Mouse (Mus musculus) kidney, embryonic 15.5 days (tissue): ENCODE measurements around the gene H2-D1. TPM values are rescaled to one million over a fixed set of nuclear protein-coding genes. Genes with fewer than 3 reads are reported as not detected.

ENCODE experiments used
- ATAC-seq: fragments of 200-750 bp; cut with Nextera tagmentation; replicated peaks from 2 replicates; pipeline ENCODE4 v1.8.0; 2017; ENCODE audit warnings: moderate TSS enrichment; ENCODE audit not compliant: low FRiP score
- H3K27ac ChIP-seq: fragments of 300-500 bp; sonication (generic); 2 replicates; pipeline ENCODE4 v1.5.1; 2015; ENCODE audit warnings: mild to moderate bottlenecking, inconsistent platforms
- H3K27me3 ChIP-seq: fragments of 300-500 bp; sonication (generic); 2 replicates; pipeline ENCODE4 v1.6.1; 2015; ENCODE audit warnings: inconsistent platforms
- H3K36me3 ChIP-seq: fragments of 300-500 bp; sonication (generic); 2 replicates; pipeline ENCODE4 v1.6.1; 2015; ENCODE audit warnings: inconsistent platforms
- H3K4me1 ChIP-seq: fragments of 300-500 bp; sonication (generic); 2 replicates; pipeline ENCODE4 v1.6.1; 2015; ENCODE audit warnings: inconsistent platforms
- H3K4me2 ChIP-seq: fragments of 300-500 bp; sonication (generic); 2 replicates; pipeline ENCODE4 v1.6.1; 2015; ENCODE audit warnings: moderate library complexity, mild to moderate bottlenecking, inconsistent platforms
- H3K4me3 ChIP-seq: fragments of 300-500 bp; sonication (generic); replicated peaks from 2 replicates; pipeline ENCODE4 v1.5.1; 2015; ENCODE audit warnings: mild to moderate bottlenecking, inconsistent platforms
- H3K9ac ChIP-seq: fragments of 300-500 bp; sonication (generic); 2 replicates; pipeline ENCODE4 v1.6.1; 2015; ENCODE audit warnings: mild to moderate bottlenecking, inconsistent platforms
- H3K9me3 ChIP-seq: fragments of 300-500 bp; sonication (generic); replicated peaks from 2 replicates; pipeline ENCODE4 v1.6.1; 2016; ENCODE audit warnings: inconsistent platforms
- WGBS: fragments of 180-500 bp; shearing (Covaris S2); methylation state at CpG from one replicate; pipeline ENCODE4 v1.1.7; 2015; ENCODE audit warnings: mixed read lengths; 5-methylcytosine and 5-hydroxymethylcytosine counted together
- polyA plus RNA-seq: library from polyadenylated mRNA; unstranded; fragments of >200 nt; fragmentation: Nextera tagmentation; extraction: Ambion mirVana; gene quantifications from 2 replicates; pipeline ENCODE4 v1.2.1, GENCODE M21; 2015

Gene H2-D1
- polyA plus RNA-seq, 1 experiment from 2014 or later, result 64.5 TPM

DNA sequence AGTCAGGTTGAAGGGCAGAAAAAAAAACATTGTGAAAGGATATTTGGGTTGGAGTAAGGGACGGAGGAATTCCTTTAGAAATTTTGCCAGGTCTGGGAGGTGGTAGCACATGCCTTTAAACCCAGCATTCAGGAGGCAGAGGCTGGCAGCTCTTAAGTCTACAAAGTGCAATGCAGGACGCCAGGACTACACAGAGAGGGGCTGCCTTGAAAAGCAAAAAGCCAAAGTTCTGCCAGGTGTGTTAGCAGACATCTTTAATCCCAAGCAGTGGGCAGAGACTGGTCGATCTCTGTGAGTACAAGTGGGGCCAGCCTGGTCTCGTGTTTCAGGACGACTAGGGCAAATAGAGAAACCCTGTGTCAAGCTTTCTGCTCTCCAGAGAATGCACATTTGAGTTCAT is 10.5 kb upstream of the H2-D1 start:
- H3K27me3 ChIP-seq, result peaks cover under 1% of the 10 kb centered on the region; the same call in 1 of the 2 replicates
- H3K27ac ChIP-seq, result no peak overlapping the region
- 87% methylated on average over 5 of the region's 5 CpGs for WGBS
- peaks cover 71% of the 10 kb centered on the region for H3K36me3 ChIP-seq
- no peak for ATAC-seq
- H3K4me2 ChIP-seq, result no peak overlapping the region
- H3K9me3 ChIP-seq, result no peaks in the 10 kb centered on the region
- H3K4me3 ChIP-seq, result no peak overlapping the region
- peaks cover 24% of the 10 kb centered on the region for H3K4me1 ChIP-seq
- H3K9ac ChIP-seq, result no peak overlapping the region

- Histone ChIP-seq H3K4me2 (no peak overlapping the region), H3K4me1 (peaks cover 20% of the 10 kb centered on the region), H3K9me3 (no peaks in the 10 kb centered on the region), H3K27me3 (peaks cover 3% of the 10 kb centered on the region; the same call in 1 of the 2 replicates), H3K27ac (0 out of 2 replicates have a peak overlapping the region, but pooled peaks have one; percentile 3), H3K36me3 (peaks cover 63% of the 10 kb centered on the region), H3K4me3 (no peak overlapping the region), H3K9ac (no peak overlapping the region)
- WGBS, result 80% methylated on average over 18 of the region's 18 CpGs
- ATAC-seq, result no peak
These were observed 9.8 kb upstream of the H2-D1 start for GRCm38 (mm10) chr17:35252619-35253292.

GRCm38 (mm10) chr17:35253293-35254093 is 9.0 kb upstream of the H2-D1 start:
- 0 out of 2 replicates have a peak overlapping the region, but pooled peaks have one; percentile 3 for H3K27ac ChIP-seq
- 83% methylated on average over 32 of the region's 32 CpGs for WGBS
- H3K4me1 ChIP-seq, result peaks cover 17% of the 10 kb centered on the region
- peaks cover 56% of the 10 kb centered on the region for H3K36me3 ChIP-seq
- H3K9ac ChIP-seq, result no peak overlapping the region
- H3K9me3 ChIP-seq, result no peaks in the 10 kb centered on the region
- H3K4me3 ChIP-seq, result no peak overlapping the region
- peaks cover 3% of the 10 kb centered on the region; the same call in 1 of the 2 replicates for H3K27me3 ChIP-seq
- peak; percentile 17; the same call in 1 of the 2 replicates for ATAC-seq
- H3K4me2 ChIP-seq, result no peak overlapping the region

DNA sequence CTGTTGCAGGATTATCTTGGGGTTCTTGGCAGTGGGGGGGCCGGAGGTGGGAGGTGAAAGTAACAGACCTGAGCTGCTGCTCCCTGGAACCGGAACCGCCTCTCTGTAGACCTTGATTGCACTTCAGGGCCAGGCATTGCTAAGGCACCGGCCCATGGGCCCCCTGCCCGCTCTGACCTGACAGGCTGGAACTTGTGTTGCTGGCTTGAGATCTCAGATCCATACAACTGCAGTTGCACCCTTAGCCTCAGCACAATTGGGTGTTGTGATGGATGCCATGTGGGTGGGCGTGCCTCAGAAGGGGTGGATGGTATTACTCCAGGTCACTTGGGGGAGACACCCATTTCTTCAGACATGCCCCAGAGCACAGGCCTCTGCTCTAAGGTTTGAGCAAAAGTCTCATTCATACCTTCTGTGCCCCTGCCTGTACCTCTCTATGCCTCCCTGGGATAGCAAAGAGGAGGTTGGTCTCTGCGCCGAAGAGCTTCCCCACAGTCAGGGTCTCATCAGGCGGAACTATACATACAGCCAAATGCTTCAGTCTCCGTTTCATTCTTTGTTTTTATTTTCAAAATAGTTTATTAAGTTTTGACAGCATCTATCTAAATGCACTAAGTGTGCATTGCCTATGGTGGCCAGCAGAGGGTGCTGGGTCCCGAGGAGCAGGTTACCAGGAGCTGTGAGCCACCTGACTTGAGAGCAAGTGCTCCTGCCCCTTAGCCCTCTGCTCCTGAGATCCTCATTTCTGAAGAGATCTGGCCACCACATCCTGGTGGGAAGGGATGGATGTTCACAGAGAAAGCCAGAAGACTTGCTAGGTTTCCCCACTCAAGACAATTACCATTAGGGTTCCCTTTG is 8.1 kb upstream of the H2-D1 start:
- Histone ChIP-seq H3K9me3 (no peaks in the 10 kb centered on the region), H3K27me3 (peaks cover 8% of the 10 kb centered on the region; the same call in 1 of the 2 replicates), H3K9ac (no peak overlapping the region), H3K27ac (no peak overlapping the region), H3K4me1 (peaks cover 11% of the 10 kb centered on the region; the same call in 1 of the 2 replicates), H3K36me3 (peaks cover 46% of the 10 kb centered on the region), H3K4me3 (no peak overlapping the region), H3K4me2 (no peak overlapping the region)
- WGBS, result 51% methylated on average over 11 of the region's 11 CpGs
- peak; percentile 22; the same call in 1 of the 2 replicates for ATAC-seq

- H3K36me3 ChIP-seq, result peaks cover 38% of the 10 kb centered on the region
- 0 out of 2 replicates have a peak, but pooled peaks cover 5% of the 10 kb centered on the region for H3K4me1 ChIP-seq
- WGBS, result 75% methylated on average over 3 of the region's 3 CpGs
- no peak overlapping the region for H3K4me2 ChIP-seq
- H3K4me3 ChIP-seq, result no peak overlapping the region
- no peak for ATAC-seq
- no peaks in the 10 kb centered on the region for H3K9me3 ChIP-seq
- H3K9ac ChIP-seq, result no peak overlapping the region
- peaks cover 14% of the 10 kb centered on the region; the same call in 1 of the 2 replicates for H3K27me3 ChIP-seq
- H3K27ac ChIP-seq, result no peak overlapping the region
These were observed 7.2 kb upstream of the H2-D1 start for GRCm38 (mm10) chr17:35255301-35255700.

DNA sequence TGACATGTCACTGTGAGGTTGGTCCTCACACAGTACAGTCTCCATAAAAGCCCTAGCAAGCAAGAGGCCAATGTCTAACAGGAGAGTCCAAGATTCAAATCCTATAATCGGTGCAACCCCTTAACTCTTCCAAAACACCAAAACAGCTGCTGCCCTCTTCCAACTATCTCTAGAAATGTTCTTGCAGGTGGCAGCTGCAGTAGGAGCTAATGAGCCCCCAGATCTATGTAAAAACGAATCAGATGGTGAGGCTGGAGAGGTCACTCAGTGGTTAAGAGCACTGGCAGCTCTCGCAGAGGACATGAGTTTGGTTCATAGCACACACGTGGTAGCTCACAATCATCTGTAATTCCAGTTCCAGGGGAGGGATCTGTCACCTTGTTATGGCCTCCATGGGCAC is 6.8 kb upstream of the H2-D1 start:
- Histone ChIP-seq H3K4me2 (no peak overlapping the region), H3K9ac (no peak overlapping the region), H3K27ac (no peak overlapping the region), H3K4me1 (0 out of 2 replicates have a peak, but pooled peaks cover 5% of the 10 kb centered on the region), H3K9me3 (no peaks in the 10 kb centered on the region), H3K36me3 (peaks cover 34% of the 10 kb centered on the region), H3K27me3 (peaks cover 16% of the 10 kb centered on the region; the same call in 1 of the 2 replicates), H3K4me3 (no peak overlapping the region)
- WGBS, result 50% methylated on average over 4 of the region's 4 CpGs
- ATAC-seq, result no peak

GRCm38 (mm10) chr17:35257378-35257777 is 5.2 kb upstream of the H2-D1 start:
- Histone ChIP-seq H3K27ac (no peak overlapping the region), H3K4me2 (no peak overlapping the region), H3K9ac (no peak overlapping the region), H3K9me3 (no peaks in the 10 kb centered on the region), H3K36me3 (peaks cover 18% of the 10 kb centered on the region), H3K27me3 (peaks cover 30% of the 10 kb centered on the region), H3K4me3 (no peak overlapping the region), H3K4me1 (peaks cover 6% of the 10 kb centered on the region; the same call in 1 of the 2 replicates)
- ATAC-seq, result no peak
- 66% methylated on average over 1 of the region's 1 CpGs for WGBS

- peak overlapping the region; percentile 29; the same call in 1 of the 2 replicates for H3K9ac ChIP-seq
- no peak for ATAC-seq
These were observed 4.6 kb upstream of the H2-D1 start for GRCm38 (mm10) chr17:35257824-35258491.

DNA sequence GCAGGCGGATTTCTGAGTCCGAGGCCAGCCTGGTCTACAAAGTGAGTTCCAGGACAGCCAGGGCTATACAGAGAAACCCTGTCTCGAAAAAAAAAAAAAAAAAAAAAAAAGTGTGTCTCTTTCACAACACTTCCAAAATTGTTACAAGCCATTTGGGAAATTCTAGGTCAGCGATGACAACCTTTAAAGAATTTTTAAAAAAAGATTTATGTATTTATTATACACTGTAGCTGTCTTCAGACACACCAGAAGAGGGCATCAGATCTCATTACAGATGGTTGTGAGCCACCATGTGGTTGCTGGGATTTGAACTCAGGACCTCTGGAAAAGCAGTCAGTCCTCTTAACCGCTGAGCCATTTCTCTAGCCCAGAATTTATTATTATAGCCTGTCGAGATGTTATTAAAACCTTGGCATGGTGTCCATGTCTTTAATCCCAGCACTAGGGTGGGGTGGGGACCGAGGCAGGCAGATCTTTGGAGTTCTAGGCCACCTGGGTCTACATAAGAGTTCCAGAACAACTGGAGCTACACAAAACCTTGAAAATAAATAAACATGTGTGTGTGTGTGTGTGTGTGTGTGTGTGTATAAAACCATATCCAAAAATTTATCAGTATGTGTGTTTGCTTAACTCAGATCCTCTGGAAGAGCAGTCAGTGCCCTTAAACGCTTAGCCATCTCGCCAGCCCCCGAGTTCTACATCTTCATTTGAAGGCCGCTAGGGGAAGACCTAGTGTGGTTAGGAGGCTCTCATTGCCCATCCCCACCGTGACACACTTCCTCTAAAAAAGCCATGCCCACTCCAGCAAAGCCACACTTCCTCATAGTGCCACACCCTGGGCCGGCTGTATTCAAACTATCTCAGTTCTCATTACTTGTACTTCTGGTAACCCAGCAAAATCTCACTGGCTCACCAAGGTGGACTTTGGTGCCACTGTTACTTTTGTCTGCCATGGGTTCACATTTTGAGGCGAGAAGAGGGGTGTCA is 3.7 kb upstream of the H2-D1 start:
- 51% methylated on average over 14 of the region's 14 CpGs for WGBS
- ATAC-seq, result no peak
- Histone ChIP-seq H3K4me3 (no peak overlapping the region), H3K36me3 (peaks cover 4% of the 10 kb centered on the region), H3K4me1 (peaks cover 20% of the 10 kb centered on the region), H3K9me3 (no peaks in the 10 kb centered on the region), H3K4me2 (peak overlapping the region; percentile 58; the same call in 1 of the 2 replicates), H3K27ac (no peak overlapping the region), H3K27me3 (peaks cover 44% of the 10 kb centered on the region), H3K9ac (no peak overlapping the region)

More at GRCm38 (mm10) chr17:35257824-35258491, 4.6 kb upstream of the H2-D1 start:
- Histone ChIP-seq H3K4me1 (peaks cover 12% of the 10 kb centered on the region), H3K9me3 (no peaks in the 10 kb centered on the region), H3K4me2 (peak overlapping the region; percentile 58), H3K27ac (no peak overlapping the region), H3K27me3 (peaks cover 35% of the 10 kb centered on the region), H3K36me3 (peaks cover 13% of the 10 kb centered on the region), H3K4me3 (peak overlapping the region; percentile 33)
- 12% methylated on average over 17 of the region's 17 CpGs for WGBS

- peaks cover 21% of the 10 kb centered on the region for H3K4me1 ChIP-seq
- H3K9me3 ChIP-seq, result no peaks in the 10 kb centered on the region
- no peak overlapping the region for H3K9ac ChIP-seq
- no peak overlapping the region for H3K27ac ChIP-seq
- no peak overlapping the region for H3K4me2 ChIP-seq
- 81% methylated on average over 4 of the region's 4 CpGs for WGBS
- H3K4me3 ChIP-seq, result no peak overlapping the region
- H3K36me3 ChIP-seq, result no peaks in the 10 kb centered on the region
- H3K27me3 ChIP-seq, result peaks cover 52% of the 10 kb centered on the region
- ATAC-seq, result no peak
These were observed 2.9 kb upstream of the H2-D1 start for GRCm38 (mm10) chr17:35259621-35260020.
